8 mouse cellular contexts compared by ENCODE assay signal in genomic region chr5:24452691-24453233, GRCm38 (mm10). TPM values are rescaled to one million over a fixed set of nuclear protein-coding genes. Genes with fewer than 3 reads are reported as not detected.
DNase-seq lines count a peak whose midpoint lies in the region; ATAC-seq and TF ChIP-seq lines count a peak whose summit lies in the region.

No protein-coding gene starts in this region.

- under 1% methylated on average over 28 of the region's 29 CpGs for WGBS in heart, embryonic 15.5 days
- WGBS in liver, adult 2 months = 3% methylated on average over 29 of the region's 29 CpGs
- under 1% methylated on average over 29 of the region's 29 CpGs for WGBS in neural tube, embryonic 12.5 days

- H3K9me3 ChIP-seq in heart, embryonic 15.5 days (replicated peaks) = no peaks in the 10 kb centered on the region
- no peaks in the 10 kb centered on the region for H3K9me3 ChIP-seq in neural tube, embryonic 12.5 days

- peaks cover 36% of the 10 kb centered on the region for H3K79me2 ChIP-seq in liver, adult 2 months (ENCODE audit: control insufficient read depth, insufficient read depth, low read length)

- peaks cover 45% of the 10 kb centered on the region for H3K4me1 ChIP-seq in heart, embryonic 15.5 days (replicated peaks)
- peaks cover 12% of the 10 kb centered on the region for H3K4me1 ChIP-seq in liver, adult 2 months (ENCODE audit: control insufficient read depth, insufficient read depth, low read length)
- H3K4me1 ChIP-seq in neural tube, embryonic 12.5 days = peaks cover 48% of the 10 kb centered on the region

- no peak for TF ChIP-seq CTCF in liver, adult 2 months (IDR thresholded peaks at IDR 0.05; ENCODE audit: low read depth, low read length)

- H3K4me3 ChIP-seq in heart, embryonic 15.5 days = peak overlapping the region; percentile 65
- peak overlapping the region; percentile 73 for H3K4me3 ChIP-seq in liver, adult 2 months (ENCODE audit: insufficient read depth, low read depth, low read length)
- peak overlapping the region; percentile 94 for H3K4me3 ChIP-seq in neural tube, embryonic 12.5 days

- ATAC-seq in heart, embryonic 15.5 days (replicated peaks; ENCODE audit: insufficient number of reproducible peaks, insufficient read depth, low FRiP score, low read depth) = peak; percentile 22
- peak; percentile 18; the same call in 1 of the 2 replicates for ATAC-seq in neural tube, embryonic 12.5 days (ENCODE audit: low FRiP score, low read depth)

- no peak for TF ChIP-seq POLR2A in liver, adult 2 months (IDR thresholded peaks at IDR 0.05; ENCODE audit: extremely low read depth, insufficient read depth, low read length)

- no peaks in the 10 kb centered on the region for H3K36me3 ChIP-seq in heart, embryonic 15.5 days
- H3K36me3 ChIP-seq in liver, adult 2 months (ENCODE audit: control insufficient read depth, insufficient read depth, low read length) = no peaks in the 10 kb centered on the region
- H3K36me3 ChIP-seq in neural tube, embryonic 12.5 days = peaks cover 9% of the 10 kb centered on the region; the same call in 1 of the 2 replicates

- H3K27me3 ChIP-seq in heart, embryonic 15.5 days = no peaks in the 10 kb centered on the region
- H3K27me3 ChIP-seq in liver, adult 2 months (ENCODE audit: control insufficient read depth, insufficient read depth, low read length) = no peaks in the 10 kb centered on the region
- H3K27me3 ChIP-seq in neural tube, embryonic 12.5 days (replicated peaks) = no peaks in the 10 kb centered on the region

- DNase-seq in layer of hippocampus, postnatal 10 days (ENCODE audit: low spot score in 2 of 2) = peak; percentile 36 to 52
- DNase-seq in layer of hippocampus, postnatal 14 days (ENCODE audit: low spot score in 2 of 2) = no peak
- DNase-seq in NIH3T3 (ENCODE audit: low read depth) = peak; percentile 61
- peak; percentile 48 for DNase-seq in embryo, embryonic 11 days
- no peak for DNase-seq in liver, adult 2 months (ENCODE audit: extremely low read depth, low read depth, low spot score)
- DNase-seq in urinary bladder, postnatal 14 days (ENCODE audit: low spot score) = no peak

- H3K4me2 ChIP-seq in heart, embryonic 15.5 days = peak overlapping the region; percentile 84
- peak overlapping the region; percentile 99 for H3K4me2 ChIP-seq in neural tube, embryonic 12.5 days (replicated peaks)

- peak overlapping the region; percentile 95 for H3K27ac ChIP-seq in heart, embryonic 15.5 days
- no peak overlapping the region for H3K27ac ChIP-seq in liver, adult 2 months (replicated peaks; ENCODE audit: insufficient read depth, low read depth, low read length)
- H3K27ac ChIP-seq in neural tube, embryonic 12.5 days = peak overlapping the region; percentile 88; the same call in 1 of the 2 replicates

- H3K9ac ChIP-seq in heart, embryonic 15.5 days = peak overlapping the region; percentile 86
- peak overlapping the region; percentile 86 for H3K9ac ChIP-seq in liver, adult 2 months (ENCODE audit: low read depth, low read length)
- peak overlapping the region; percentile 99 for H3K9ac ChIP-seq in neural tube, embryonic 12.5 days

RNA-seq across cellular contexts. Expression of gene Agap3, which starts 0.8 kb away (rescaled TPM):
- 100 to 1,000 TPM; 511 to 516 TPM for total RNA-seq in layer of hippocampus, postnatal 10 days (2021)
- 100 to 1,000 TPM; 540 to 568 TPM for total RNA-seq in layer of hippocampus, postnatal 14 days (2021)
- polyA plus RNA-seq in heart, embryonic 15.5 days (2015; fragmentation: Nextera tagmentation; extraction: Ambion mirVana) = 27.9 and 35.7 TPM in 2 replicates
- 13.8 and 17.9 TPM in 2 replicates for total RNA-seq in liver, adult 2 months (2014; rRNA removed)
- 33.7 and 37.8 TPM in 2 replicates for polyA plus RNA-seq in liver, adult 2 months (2012; rRNA removed)
- polyA plus RNA-seq in neural tube, embryonic 12.5 days (2016; fragmentation: Nextera tagmentation; extraction: Ambion mirVana) = 109 and 113 TPM in 2 replicates

RNA-seq across cellular contexts. Expression of gene Tmub1, which starts 5.1 kb away (rescaled TPM):
- total RNA-seq in layer of hippocampus, postnatal 10 days (2021) = 10 to 100 TPM; 24.1 to 26.4 TPM
- 10 to 100 TPM; 23.1 to 27.5 TPM for total RNA-seq in layer of hippocampus, postnatal 14 days (2021)
- 17.0 and 20.0 TPM in 2 replicates for polyA plus RNA-seq in heart, embryonic 15.5 days (2015; fragmentation: Nextera tagmentation; extraction: Ambion mirVana)
- 5.2 and 6.2 TPM in 2 replicates for total RNA-seq in liver, adult 2 months (2014; rRNA removed)
- polyA plus RNA-seq in liver, adult 2 months (2012; rRNA removed) = 30.7 and 35.2 TPM in 2 replicates
- polyA plus RNA-seq in neural tube, embryonic 12.5 days (2016; fragmentation: Nextera tagmentation; extraction: Ambion mirVana) = 35.3 and 40.0 TPM in 2 replicates

RNA-seq across cellular contexts. Expression of gene Fastk, which starts 7.7 kb away (rescaled TPM):
- total RNA-seq in layer of hippocampus, postnatal 10 days (2021) = 100 to 1,000 TPM in 1 of 2 experiments, 10 to 100 TPM in 1; 87.4 to 111 TPM
- total RNA-seq in layer of hippocampus, postnatal 14 days (2021) = 100 to 1,000 TPM; 113 to 116 TPM
- polyA plus RNA-seq in heart, embryonic 15.5 days (2015; fragmentation: Nextera tagmentation; extraction: Ambion mirVana) = 173 and 188 TPM in 2 replicates
- 22.3 and 28.5 TPM in 2 replicates for total RNA-seq in liver, adult 2 months (2014; rRNA removed)
- polyA plus RNA-seq in liver, adult 2 months (2012; rRNA removed) = 104 and 166 TPM in 2 replicates
- 114 TPM in 2 replicates for polyA plus RNA-seq in neural tube, embryonic 12.5 days (2016; fragmentation: Nextera tagmentation; extraction: Ambion mirVana)

RNA-seq across cellular contexts. Expression of gene Slc4a2, which starts 29.1 kb away (rescaled TPM):
- 10 to 100 TPM; 22.0 to 33.7 TPM for total RNA-seq in layer of hippocampus, postnatal 10 days (2021)
- 10 to 100 TPM; 33.0 to 45.8 TPM for total RNA-seq in layer of hippocampus, postnatal 14 days (2021)
- polyA plus RNA-seq in heart, embryonic 15.5 days (2015; fragmentation: Nextera tagmentation; extraction: Ambion mirVana) = 25.6 and 30.6 TPM in 2 replicates
- 15.4 and 22.7 TPM in 2 replicates for total RNA-seq in liver, adult 2 months (2014; rRNA removed)
- polyA plus RNA-seq in liver, adult 2 months (2012; rRNA removed) = 33.5 and 40.4 TPM in 2 replicates
- 23.0 and 24.3 TPM in 2 replicates for polyA plus RNA-seq in neural tube, embryonic 12.5 days (2016; fragmentation: Nextera tagmentation; extraction: Ambion mirVana)

RNA-seq across cellular contexts. Expression of gene Cdk5, which starts 29.4 kb away (rescaled TPM):
- 100 to 1,000 TPM; 127 to 133 TPM for total RNA-seq in layer of hippocampus, postnatal 10 days (2021)
- 100 to 1,000 TPM; 127 to 133 TPM for total RNA-seq in layer of hippocampus, postnatal 14 days (2021)
- 27.5 and 32.5 TPM in 2 replicates for polyA plus RNA-seq in heart, embryonic 15.5 days (2015; fragmentation: Nextera tagmentation; extraction: Ambion mirVana)
- 9.5 and 10.0 TPM in 2 replicates for total RNA-seq in liver, adult 2 months (2014; rRNA removed)
- 34.6 and 38.4 TPM in 2 replicates for polyA plus RNA-seq in liver, adult 2 months (2012; rRNA removed)
- polyA plus RNA-seq in neural tube, embryonic 12.5 days (2016; fragmentation: Nextera tagmentation; extraction: Ambion mirVana) = 75.4 and 79.2 TPM in 2 replicates

Comparison
In these comparisons a context has a peak if more than half of its experiments do, and no peak if none do; other contexts are left out.
1. DNase-seq: peak in layer of hippocampus, postnatal 10 days (2 of 2), NIH3T3 (single experiment) and embryo, embryonic 11 days (single experiment); none in layer of hippocampus, postnatal 14 days (0 of 2), liver, adult 2 months (single experiment) and urinary bladder, postnatal 14 days (single experiment).
2. RNA of gene Agap3, which starts 0.8 kb away (total RNA-seq): 540 to 568 TPM in layer of hippocampus, postnatal 14 days and 511 to 516 TPM in layer of hippocampus, postnatal 10 days; 13.8 to 17.9 TPM in liver, adult 2 months; every median in the first group is over 10 times any median in the second.
3. Peak in every context shown above with its lines, with median percentiles within 50 percentile points of each other: H3K4me3 ChIP-seq and H3K9ac ChIP-seq.